Mouse (Mus musculus) E14TG2a.4 (cell line): ENCODE data around the gene Gm20517.

ENCODE experiments used
- CTCF ChIP-seq: conservative IDR thresholded peaks from 2 replicates; pipeline ENCODE4 v1.5.1; 2014; ENCODE audit warnings: low read length
- POU5F1 ChIP-seq: IDR thresholded peaks from 2 replicates; pipeline ENCODE4 v1.6.1; 2014; ENCODE audit warnings: low read length, borderline replicate concordance

DNA sequence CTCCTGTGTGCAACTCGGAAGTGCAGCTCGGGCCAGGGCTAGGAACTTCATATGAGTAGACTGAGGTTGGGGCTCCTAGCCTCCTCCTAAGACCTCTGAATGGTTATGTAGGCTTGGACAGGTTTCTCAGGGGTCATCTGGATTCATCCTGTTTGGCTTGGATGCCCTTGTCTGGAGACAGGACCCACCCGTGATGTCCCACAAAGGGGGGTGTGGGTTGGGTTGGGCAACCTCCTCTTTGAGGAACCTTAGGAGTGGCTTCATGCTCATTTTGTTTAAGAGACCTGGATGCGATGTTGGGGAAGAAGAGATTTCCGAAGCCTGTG lies 14.6 kb upstream of the Gm20517 start:
- TF ChIP-seq CTCF, result no peak
- TF ChIP-seq POU5F1, result no peak
